Mouse (Mus musculus) heart, adult 18-20 months (tissue): ENCODE measurements around the gene Lbhd1. TPM values are rescaled to one million over a fixed set of nuclear protein-coding genes. Genes with fewer than 3 reads are reported as not detected.
"Not testable (repeated sequence)": the region's sequence is repeated elsewhere in the genome, so short reads cannot be mapped to it uniquely, and the experiment has no call there.

Experiments
- DNase-seq, 2 experiments: peaks; one replicate each; pipeline ENCODE4 v3.0.0; 2021 to 2022; ENCODE audit warnings: mixed read lengths in 1 of 2
- long read RNA-seq, 2 experiments: library from polyadenylated mRNA; stranded (forward); transcript quantifications; one replicate each; pipeline ENCODE4 v2.0.0; 2021
- total RNA-seq, 2 experiments: library from RNA; stranded (reverse); gene quantifications; 2 replicates each; pipeline ENCODE4 v1.2.3; 2021

The Lbhd1 gene
- 1 to 10 TPM; 1.6 to 3.8 TPM for total RNA-seq
- long read RNA-seq, experiment 1 = 0 reads
- long read RNA-seq, experiment 2, partial matches to known transcripts = 0 of 1 reads
- long read RNA-seq, experiment 2, other reads (novel, unspliced or antisense) = 1 of 1 reads

- DNase-seq = no peak
Observed at GRCm38 (mm10) chr19:8883616-8884015, at the start of gene Lbhd1, which contains the start of gene Gm49403. TSS of gene Lbhd1 (plus strand) at chr19:8883732. TSS of gene Gm49403 (plus strand) at chr19:8883930.

DNA sequence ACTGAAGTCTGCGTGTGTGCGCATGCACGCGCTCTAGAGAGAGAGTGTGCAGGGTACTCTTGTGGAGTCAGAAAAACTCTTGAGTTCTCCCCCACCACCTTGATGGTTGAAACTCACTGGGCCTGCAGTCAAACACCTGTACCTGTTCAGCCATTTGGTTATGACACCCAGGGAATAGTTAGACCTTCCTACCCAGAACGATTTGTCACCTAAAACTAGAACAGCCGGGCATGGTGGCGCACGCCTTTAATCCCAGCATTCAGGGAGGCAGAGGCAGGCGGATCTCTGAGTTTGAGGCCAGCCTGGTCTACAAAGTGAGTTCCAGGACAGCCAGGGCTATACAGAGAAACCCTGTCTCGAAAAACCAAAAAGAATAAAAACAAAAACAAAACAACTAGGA, 47.2 kb upstream of the Lbhd1 start:
- DNase-seq = not testable (repeated sequence)

DNA sequence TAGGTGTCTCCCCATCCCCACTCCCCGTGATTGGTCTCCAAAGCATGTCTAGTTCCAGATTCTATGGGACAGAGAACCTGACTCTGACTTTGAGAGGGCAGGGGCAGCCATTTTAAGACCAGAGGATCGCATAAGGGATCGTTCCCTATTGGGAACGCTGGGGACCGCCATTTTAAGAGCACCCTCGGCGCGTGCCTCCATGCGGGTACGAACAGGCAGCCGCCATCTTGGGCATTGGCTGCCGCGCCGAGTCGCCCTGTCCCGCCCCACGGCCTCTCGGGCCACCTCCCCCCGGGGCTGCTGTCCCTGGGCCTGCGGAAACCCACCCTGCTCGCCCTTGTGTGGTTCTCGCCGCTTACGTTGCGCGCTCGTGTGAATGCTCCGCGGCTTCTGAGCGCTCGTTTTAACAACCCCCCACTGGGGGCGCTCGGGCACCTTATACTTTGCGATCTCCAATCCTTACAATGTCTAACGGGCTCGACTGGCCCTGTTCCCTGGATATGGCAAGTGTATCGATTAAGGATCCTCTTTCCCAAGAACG, 46.2 kb upstream of the Lbhd1 start, which contains the start of gene Bscl2:
Gene Bscl2, plus strand, starts transcription at position 217 of the 541 bp plus-strand sequence.
- DNase-seq = peak; percentile 85 to 91

DNA sequence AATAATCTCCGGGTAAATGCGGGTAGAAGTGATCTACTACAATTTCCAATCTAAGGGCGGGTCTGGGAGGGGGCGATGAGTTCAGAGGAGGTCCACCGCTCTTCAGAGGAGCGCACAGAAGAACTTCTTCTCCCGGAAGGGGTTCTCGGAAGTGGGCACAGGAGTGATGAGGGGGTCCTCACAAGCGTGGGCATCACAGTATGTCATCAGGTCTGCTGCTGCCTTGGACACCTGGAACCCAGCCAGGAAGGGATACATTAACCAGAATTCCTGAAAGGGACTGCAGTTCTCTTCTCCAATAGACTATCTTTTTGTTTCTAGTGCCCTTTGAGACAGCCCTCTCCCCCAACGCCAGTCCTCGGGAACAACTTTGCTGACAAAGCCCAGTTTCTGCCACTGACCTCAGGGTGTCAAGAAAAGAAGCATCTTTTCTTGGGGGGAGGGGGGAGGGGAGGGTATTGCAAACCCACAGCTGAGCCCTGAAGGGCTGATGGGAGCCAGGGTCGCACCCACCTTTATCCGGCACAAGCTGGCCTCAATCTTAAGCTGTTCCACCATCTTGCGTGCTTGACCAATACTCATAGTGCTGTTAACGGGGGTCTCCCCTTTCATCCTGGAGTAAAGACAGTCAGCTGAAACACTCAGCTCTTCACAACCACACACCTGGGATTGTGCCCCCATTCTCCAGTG, 45.3 kb upstream of the Lbhd1 start:
- peak; percentile 39 to 58 for DNase-seq

DNA sequence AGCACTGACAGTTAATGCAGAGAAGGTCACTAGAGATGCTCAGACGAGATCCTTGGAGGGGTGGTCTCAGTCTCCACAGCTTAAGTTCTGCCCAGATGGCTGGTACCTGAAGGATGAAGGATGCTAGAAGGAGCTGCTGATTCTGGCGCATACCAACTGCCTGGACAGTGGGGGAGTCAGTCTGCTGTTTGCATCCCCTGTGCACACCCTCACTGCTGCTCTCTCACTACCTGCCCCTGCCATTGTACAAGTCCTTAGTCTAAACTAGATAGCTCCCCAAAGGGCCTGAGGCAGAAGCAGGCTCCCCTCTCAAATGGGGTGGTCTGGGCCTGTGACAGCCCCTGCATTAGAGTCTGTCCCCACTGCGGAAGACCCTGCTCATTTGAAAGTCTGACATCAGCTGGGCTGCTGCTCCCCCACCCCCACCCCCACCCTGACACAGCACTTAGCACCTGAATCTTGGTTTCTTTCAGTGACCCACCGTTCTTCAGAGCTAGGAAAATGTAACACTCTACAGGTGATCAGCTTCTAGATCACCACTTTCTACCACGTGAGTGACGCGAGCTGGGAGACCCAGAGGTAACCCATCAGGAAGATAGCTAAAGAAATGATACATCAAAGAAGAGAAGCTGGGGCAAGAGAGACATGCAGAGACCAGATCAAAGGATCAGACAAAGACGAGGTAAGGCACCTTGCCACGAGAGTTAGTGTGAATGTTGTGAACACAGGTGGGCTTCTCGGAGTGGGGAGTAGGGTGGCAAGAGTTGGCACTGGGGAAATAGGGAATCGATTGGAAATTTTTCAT, 44.2 kb upstream of the Lbhd1 start, which contains the start of gene Gng3:
Gene Gng3, minus strand, starts transcription at position 92 of the 805 bp plus-strand sequence.
- DNase-seq = no peak

DNA sequence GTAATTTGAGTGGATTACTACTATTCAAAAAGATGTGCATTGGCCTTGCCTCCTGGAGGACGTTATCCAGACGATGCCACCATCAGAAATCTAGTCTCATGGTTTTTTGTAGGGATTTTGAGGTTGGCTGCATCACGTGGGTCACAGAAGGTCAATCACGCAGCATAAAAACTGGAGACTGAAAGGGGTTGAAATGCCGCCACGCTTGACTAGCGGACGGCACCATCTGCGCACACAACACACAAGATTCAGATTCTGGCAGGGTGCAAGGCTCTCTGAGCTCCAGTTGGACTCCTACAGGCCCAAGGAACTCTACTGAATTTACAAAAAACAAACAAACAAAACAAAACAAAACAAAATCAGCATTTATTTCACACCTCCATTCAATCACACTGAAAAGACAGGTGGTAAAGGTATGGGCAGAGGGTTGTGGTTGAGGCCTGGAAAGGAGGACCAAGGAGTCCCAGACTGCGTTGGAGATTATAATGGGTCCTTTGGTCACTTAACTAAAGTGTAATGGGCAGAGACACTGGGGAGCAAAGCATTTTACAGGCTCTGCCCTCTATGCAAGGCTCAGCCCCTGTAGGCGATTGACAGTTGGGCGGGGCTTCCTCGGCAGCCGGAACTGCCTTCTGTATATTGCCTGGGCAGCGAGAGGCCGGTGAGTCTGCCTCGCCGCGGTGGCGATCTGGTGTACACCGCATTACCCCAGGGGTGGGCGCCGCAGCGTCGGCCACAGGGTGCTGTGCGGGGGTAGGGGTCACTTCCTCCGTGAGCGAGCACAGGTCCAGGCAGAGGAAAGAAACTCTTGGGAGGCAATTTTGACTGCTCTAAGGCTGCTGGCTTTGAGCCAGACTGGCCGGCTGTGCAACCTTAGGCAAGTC, 43.4 kb upstream of the Lbhd1 start:
- DNase-seq = peak; percentile 83 to 86

DNA sequence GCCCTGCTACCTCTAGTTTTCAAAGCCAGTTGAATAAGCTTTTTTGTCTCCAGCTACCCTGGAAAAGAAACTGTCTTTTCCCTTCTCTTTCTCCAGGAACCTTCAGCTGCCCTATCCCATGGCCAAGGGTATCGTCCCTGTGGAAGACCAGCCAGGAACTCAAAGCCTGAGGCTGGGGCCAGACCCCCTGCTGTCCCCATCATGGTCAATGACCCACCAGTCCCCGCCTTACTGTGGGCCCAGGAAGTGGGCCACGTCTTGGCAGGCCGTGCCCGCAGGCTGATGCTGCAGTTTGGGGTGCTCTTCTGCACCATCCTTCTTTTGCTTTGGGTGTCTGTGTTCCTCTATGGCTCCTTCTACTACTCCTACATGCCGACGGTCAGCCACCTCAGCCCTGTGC, 42.5 kb upstream of the Lbhd1 start:
- no peak for DNase-seq

DNA sequence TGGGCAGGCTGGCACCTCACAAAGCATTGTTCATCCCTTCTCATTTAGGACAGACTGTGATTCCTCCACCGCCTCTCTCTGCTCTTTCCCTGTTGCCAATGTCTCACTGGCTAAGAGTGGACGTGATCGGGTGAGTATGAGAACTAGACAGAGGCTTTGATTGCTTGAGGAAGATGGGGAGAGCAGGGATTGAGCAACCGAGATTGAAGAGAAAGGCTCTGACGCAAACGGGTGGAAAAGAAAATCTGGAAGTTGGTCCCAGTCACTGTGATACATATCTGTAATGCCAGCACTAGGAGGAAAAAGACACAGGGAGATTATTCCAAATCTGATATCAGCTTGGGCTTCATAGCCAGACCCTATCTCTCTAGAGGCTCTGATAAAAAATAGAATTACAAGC, 40.6 kb upstream of the Lbhd1 start:
- DNase-seq = peak; percentile 43 to 45

DNA sequence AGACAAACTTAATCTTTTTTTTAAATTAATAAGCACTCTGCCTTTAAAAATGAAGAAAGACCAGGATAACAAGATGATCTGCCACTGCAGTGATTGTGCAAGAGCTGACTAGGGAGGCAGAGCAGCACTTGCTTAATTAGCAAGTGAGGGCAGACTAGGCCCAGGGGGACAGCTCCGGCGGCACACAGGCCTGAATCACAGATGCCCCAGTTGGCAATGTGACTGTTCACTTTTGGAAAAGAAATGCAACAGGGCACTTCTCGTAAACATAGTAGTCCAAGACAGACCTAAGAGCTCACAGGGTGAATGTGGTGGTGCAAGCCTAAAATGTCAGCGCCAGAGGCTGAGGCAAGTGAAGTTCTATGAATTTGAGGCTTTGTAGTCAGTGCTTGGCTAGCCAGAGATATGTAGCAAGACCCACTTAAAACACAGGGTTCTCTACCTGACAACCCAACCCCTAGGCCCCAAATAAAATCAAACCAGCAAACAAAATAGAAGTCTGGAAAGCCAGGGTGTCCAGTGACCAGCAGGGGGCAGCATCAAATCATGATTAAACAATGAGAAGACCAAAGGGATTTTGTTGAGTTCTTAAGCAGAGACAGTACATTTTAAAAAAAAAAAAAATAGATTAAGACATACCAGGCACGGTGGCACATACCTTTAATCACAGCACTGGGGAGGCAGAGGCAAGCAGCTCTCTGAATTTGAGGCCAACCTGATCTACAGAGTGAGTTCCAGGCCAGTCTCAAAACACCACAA, 39.0 kb upstream of the Lbhd1 start:
- DNase-seq = peak; percentile 69 to 94

GRCm38 (mm10) chr19:8848356-8848755, 35.2 kb upstream of the Lbhd1 start:
- no peak for DNase-seq

DNA sequence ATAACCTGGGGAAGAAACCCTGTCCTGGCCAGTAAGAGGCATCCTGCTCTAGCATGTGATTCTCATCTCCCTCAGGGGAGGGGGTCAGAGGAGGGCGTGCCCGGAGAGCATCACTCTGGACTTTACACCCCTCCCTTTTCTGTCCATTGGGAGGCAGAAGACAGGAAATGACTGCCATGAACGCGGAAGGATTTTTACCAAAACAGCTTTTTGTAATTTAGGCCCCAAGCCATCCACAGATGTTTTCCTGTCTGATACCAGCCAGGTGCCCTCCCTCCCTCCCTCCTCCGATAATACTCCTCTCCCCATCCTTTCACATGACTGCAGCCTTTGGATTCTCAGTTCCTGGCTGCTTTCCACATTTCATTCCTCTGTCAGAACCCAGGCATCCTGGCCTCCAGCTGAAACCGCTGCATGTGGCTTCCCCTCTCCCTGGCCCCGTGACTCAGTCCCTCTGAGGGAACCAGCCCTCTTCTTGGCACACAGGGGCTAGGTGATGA, 33.1 kb upstream of the Lbhd1 start, which contains the start of gene Lrrn4cl:
Gene Lrrn4cl, plus strand, starts transcription at position 367 of the 500 bp plus-strand sequence.
- DNase-seq = peak; percentile 47 to 72

DNA sequence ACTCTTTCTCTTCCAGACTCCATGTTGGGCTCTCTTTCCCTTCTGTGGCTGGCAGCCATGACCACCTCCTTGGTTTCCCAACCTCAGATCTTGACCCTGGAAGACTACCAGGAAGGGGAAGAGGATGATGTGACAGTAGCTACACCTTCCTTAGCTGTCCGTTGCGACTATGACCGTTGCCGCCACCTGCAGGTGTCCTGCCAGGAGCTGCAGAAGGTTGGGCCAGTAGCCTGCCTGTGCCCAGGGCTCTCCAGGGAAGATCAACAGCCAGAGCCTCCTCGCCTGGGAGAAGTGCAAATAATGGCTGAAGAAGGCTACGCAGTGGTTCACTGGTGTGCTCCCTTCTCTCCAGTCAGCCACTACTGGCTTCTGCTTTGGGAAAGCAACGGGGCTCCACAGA, 31.9 kb upstream of the Lbhd1 start:
- DNase-seq = peak in 1 of 2 experiments; percentile 24

DNA sequence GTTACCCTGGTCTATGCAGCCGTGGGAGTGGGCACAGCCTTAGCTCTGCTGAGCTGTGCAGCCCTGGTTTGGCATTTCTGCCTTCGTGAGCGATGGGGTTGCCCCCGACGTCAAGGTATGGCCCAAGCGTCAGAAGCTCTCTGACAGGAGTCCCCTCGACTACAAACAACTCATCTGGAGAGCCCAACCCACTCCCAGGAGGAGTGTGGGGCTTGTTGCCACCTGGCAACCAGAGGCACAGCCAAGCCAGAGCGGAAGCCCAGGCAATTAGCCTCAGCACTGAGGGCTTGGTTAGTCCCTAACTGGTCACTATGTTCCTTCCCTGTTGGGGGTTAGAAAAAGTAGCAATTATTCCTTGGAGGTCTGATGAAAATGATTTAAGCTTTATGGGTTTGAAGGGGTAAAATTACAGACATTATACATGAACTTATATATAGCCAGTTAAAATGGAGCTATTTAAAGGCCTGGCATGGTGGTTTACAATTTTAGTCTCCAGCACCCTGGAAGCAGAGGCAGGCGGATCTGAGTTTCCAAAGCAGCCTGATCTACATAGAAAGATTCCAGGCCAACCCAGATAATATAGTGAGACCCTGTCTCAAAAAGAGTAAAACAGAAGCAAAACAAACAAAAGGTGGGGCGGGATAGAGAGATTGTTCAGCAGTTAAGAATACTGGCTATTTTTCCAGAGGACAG, 31.1 kb upstream of the Lbhd1 start:
- DNase-seq = peak; percentile 53 to 59

DNA sequence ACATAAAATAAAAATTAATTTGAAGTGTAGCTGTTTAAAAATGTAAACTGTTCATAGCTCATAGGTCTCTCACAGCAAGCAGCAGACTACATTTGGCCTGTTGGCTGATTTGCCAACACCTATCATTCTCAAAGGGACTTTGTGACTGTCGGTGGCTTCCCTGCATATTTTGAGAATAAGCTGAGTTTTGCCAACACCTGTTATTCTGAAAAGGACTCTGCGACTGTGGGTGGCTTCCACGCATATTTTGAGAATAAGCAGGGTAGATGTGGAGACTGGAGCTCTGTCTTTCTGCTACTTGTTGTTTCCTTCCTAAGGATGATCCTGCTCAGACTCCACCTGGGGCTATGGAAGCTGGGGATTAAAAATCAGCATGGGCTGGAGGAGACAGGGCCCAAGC, 30.4 kb upstream of the Lbhd1 start:
- no peak for DNase-seq

GRCm38 (mm10) chr19:8857689-8858088, 25.8 kb upstream of the Lbhd1 start:
- DNase-seq = peak; percentile 49 to 66

- DNase-seq = peak in 1 of 2 experiments; percentile 49
Observed at GRCm38 (mm10) chr19:8859018-8859417, 24.5 kb upstream of the Lbhd1 start.

DNA sequence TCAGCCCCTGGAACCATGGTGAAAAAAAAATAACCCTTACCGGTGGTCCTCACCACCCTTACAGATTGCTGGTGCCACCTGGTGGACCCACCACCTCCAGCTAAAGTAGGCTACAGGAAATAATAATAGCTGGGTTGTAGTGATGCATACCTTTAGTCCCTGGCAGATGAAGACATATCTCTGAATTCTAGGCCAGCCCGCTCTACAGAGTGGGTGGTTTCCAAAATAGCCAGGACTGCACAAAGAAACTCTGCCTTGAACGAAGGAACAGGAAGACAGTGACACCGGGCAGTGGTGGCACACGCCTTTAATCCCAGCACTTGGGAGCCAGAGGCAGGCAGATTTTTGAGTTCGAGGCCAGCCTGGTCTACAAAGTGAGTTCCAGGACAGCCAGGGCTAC, 19.3 kb upstream of the Lbhd1 start:
- DNase-seq = no peak

- not testable (repeated sequence) for DNase-seq
Observed at GRCm38 (mm10) chr19:8870381-8870780, 13.2 kb upstream of the Lbhd1 start.

GRCm38 (mm10) chr19:8870838-8871237, 12.7 kb upstream of the Lbhd1 start:
- DNase-seq = no peak
